ENCODE assay signal across 10 mouse cellular contexts in the genomic region with DNA sequence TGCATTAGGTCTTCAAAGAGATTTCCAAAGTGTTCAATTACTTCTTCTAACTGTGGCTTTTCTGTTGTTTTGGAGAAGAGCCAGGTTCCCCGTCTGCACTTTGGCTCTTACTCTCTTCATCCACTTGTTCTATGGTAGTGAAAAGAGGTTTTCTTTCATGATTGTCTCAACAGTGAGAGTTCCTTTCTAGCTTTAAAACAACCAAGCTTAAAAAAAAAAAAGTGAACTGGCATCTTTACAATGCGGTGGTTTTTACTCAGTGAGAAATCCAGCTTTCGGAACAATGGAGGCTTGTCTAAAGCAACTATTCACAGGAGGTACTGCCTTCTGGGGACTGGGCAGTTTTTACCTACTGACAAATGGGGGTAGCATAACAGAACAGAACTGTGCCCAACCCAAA. TPM values are rescaled to one million over a fixed set of nuclear protein-coding genes. Genes with fewer than 3 reads are reported as not detected.
A peak's percentile ranks its signal among the peaks of the same experiment; 100 is the strongest.
DNase-seq lines count a peak whose midpoint lies in the region; ATAC-seq and TF ChIP-seq lines count a peak whose summit lies in the region.
"Had no signal": no experiment of that assay in that cellular context is flagged by ENCODE, and none has a peak within 500 bp of the region (broad histone marks: within the 10 kb centered on the region; RNA-seq: fewer than 3 reads in every experiment).

No protein-coding gene starts in this region.

- no peaks in the 10 kb centered on the region for H3K27me3 ChIP-seq in forebrain, embryonic 16.5 days (replicated peaks; ENCODE audit: control insufficient read depth, insufficient read depth, low read length)
- no peaks in the 10 kb centered on the region for H3K27me3 ChIP-seq in neural tube, embryonic 12.5 days (replicated peaks)
- H3K27me3 ChIP-seq: liver, embryonic 13.5 days had no signal

- H3K36me3 ChIP-seq in forebrain, embryonic 16.5 days (ENCODE audit: control insufficient read depth, insufficient read depth): peaks cover 4% of the 10 kb centered on the region; the same call in 1 of the 2 replicates
- no peaks in the 10 kb centered on the region for H3K36me3 ChIP-seq in neural tube, embryonic 12.5 days
- H3K36me3 ChIP-seq: liver, embryonic 13.5 days had no signal

- DNase-seq in left cerebral cortex, adult 2 months (ENCODE audit: extremely low spot score in 1 of 2, low spot score in 2 of 2): no peak
- no peak for DNase-seq in left cerebral cortex, postnatal 36 days (ENCODE audit: low spot score in 2 of 2)
- DNase-seq in cerebellum, adult 9-10 months: peak; percentile 71
- DNase-seq in heart, adult 18-20 months: no peak
- DNase-seq: liver, embryonic 13.5 days; thymus, adult 2 months had no signal

- H3K9ac ChIP-seq in forebrain, embryonic 16.5 days (replicated peaks; ENCODE audit: low read depth, low read length): no peak overlapping the region
- no peak overlapping the region for H3K9ac ChIP-seq in neural tube, embryonic 12.5 days
- H3K9ac ChIP-seq: liver, embryonic 13.5 days had no signal

- intact Hi-C loops in left cerebral cortex, adult 2 months (cut with DNase I): no loop called here
- intact Hi-C loops in left cerebral cortex, postnatal 36 days (cut with DNase I): no loop called here

- WGBS in forebrain, embryonic 16.5 days: 5% methylated on average over 3 of the region's 3 CpGs
- whole genome bisulfite sequencing in neural tube, embryonic 12.5 days: 15% methylated on average over 3 of the region's 3 CpGs

- no peak overlapping the region for H3K4me2 ChIP-seq in forebrain, embryonic 16.5 days (ENCODE audit: low read length)
- no peak overlapping the region for H3K4me2 ChIP-seq in neural tube, embryonic 12.5 days (replicated peaks)
- H3K4me2 ChIP-seq: liver, embryonic 13.5 days had no signal

- H3K9me3 ChIP-seq in forebrain, embryonic 16.5 days (ENCODE audit: control insufficient read depth, low read length): no peaks in the 10 kb centered on the region
- H3K9me3 ChIP-seq in neural tube, embryonic 12.5 days: no peaks in the 10 kb centered on the region
- H3K9me3 ChIP-seq: liver, embryonic 13.5 days had no signal

- no peak for TF ChIP-seq CTCF in left cerebral cortex, adult 2 months (IDR thresholded peaks at IDR 0.05)

- peak; percentile 70 for ATAC-seq in forebrain, embryonic 16.5 days
- peak; percentile 62; the same call in 1 of the 2 replicates for ATAC-seq in neural tube, embryonic 12.5 days (ENCODE audit: low FRiP score, low read depth)
- no peak for ATAC-seq in granulocyte monocyte progenitor cell, adult 5-6 weeks (replicated peaks; ENCODE audit: poor library complexity, severe bottlenecking)

- H3K4me1 ChIP-seq in forebrain, embryonic 16.5 days (replicated peaks; ENCODE audit: control insufficient read depth, insufficient read depth, low read length): no peaks in the 10 kb centered on the region
- H3K4me1 ChIP-seq in neural tube, embryonic 12.5 days: no peaks in the 10 kb centered on the region
- H3K4me1 ChIP-seq: liver, embryonic 13.5 days had no signal

- H3K27ac ChIP-seq in left cerebral cortex, adult 2 months: peak overlapping the region; percentile 45; the same call in 1 of the 2 replicates
- no peak overlapping the region for H3K27ac ChIP-seq in forebrain, embryonic 16.5 days (ENCODE audit: low read length)
- H3K27ac ChIP-seq in neural tube, embryonic 12.5 days: no peak overlapping the region
- H3K27ac ChIP-seq: liver, embryonic 13.5 days had no signal

- no peak overlapping the region for H3K4me3 ChIP-seq in left cerebral cortex, adult 2 months
- H3K4me3 ChIP-seq in forebrain, embryonic 16.5 days (replicated peaks; ENCODE audit: low read length): no peak overlapping the region
- no peak overlapping the region for H3K4me3 ChIP-seq in neural tube, embryonic 12.5 days
- H3K4me3 ChIP-seq: erythroblast, embryonic 14.5 days; liver, embryonic 13.5 days had no signal

RNA-seq across cellular contexts. Expression of a gene that starts 31.4 kb away (rescaled TPM):
- 10 to 100 TPM; 74.0 to 87.0 TPM for total RNA-seq in left cerebral cortex, adult 2 months (2021)
- total RNA-seq in left cerebral cortex, postnatal 36 days (2021): 10 to 100 TPM; 83.1 to 83.5 TPM
- polyA plus RNA-seq in forebrain, embryonic 16.5 days (2015; fragmentation: Nextera tagmentation; extraction: Ambion mirVana): 19.2 and 19.8 TPM in 2 replicates
- polyA plus RNA-seq in neural tube, embryonic 12.5 days (2016; fragmentation: Nextera tagmentation; extraction: Ambion mirVana): 3.2 and 3.7 TPM in 2 replicates
- not detected in 2 replicates for total RNA-seq in granulocyte monocyte progenitor cell, adult 5-6 weeks (2014; fragmentation: Nextera tagmentation)
- total RNA-seq in granulocyte monocyte progenitor cell, adult 5-6 weeks (2017): not detected in 2 replicates
- total RNA-seq in heart, adult 18-20 months (2021): under 1 TPM in 1 of 2 experiments, not detected in 1; 0.08 TPM
- polyA plus RNA-seq: erythroblast, embryonic 14.5 days; liver, embryonic 13.5 days had no signal

Comparison
In these comparisons a context has a peak if more than half of its experiments do, and no peak if none do; other contexts are left out.
1. RNA of a gene that starts 31.4 kb away (total RNA-seq): 74.0 to 87.0 TPM in left cerebral cortex, adult 2 months and 83.1 to 83.5 TPM in left cerebral cortex, postnatal 36 days; 0.08 TPM in heart, adult 18-20 months and not detected in granulocyte monocyte progenitor cell, adult 5-6 weeks; every median in the first group is over 10 times any median in the second.